Mouse (Mus musculus) small intestine, adult 2 months (tissue): ENCODE data around the gene Tmbim4.

Experiments
- CTCF ChIP-seq: fragments of 200-500 bp; IDR thresholded peaks from 2 replicates; pipeline ENCODE4 v1.5.1; 2012; ENCODE audit warnings: low read depth, mild to moderate bottlenecking, control low read depth, inconsistent platforms, low read length, moderate library complexity, mixed read lengths; ENCODE audit not compliant: insufficient replicate concordance, insufficient read length; ENCODE audit errors: extremely low read depth
- POLR2A ChIP-seq: fragments of 200-500 bp; IDR thresholded peaks from 2 replicates; pipeline ENCODE4 v1.6.1; 2012; ENCODE audit warnings: low read depth, mild to moderate bottlenecking, control low read depth, inconsistent platforms, low read length, moderate library complexity

DNA sequence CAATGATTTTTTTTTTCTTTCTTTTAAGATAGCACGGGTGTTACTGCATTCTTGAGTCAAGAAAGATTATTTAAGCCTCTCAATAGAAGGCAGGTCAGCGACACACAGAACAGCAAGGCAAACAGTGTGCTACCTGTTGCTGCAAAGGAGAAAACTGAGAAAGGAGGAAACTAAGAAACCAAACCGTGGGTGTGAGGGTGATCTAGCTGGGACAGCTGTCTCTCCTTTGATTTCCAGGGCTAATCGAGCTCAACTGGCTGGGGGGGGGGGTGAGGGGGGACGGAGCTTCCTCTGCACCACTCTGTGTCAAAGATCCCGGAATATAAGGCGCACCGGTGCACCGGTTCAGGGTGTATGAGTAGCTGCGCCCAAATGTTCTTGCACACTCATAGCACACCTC, 32.3 kb upstream of the Tmbim4 start:
- TF ChIP-seq CTCF, result no peak
- no peak for TF ChIP-seq POLR2A
